Mouse (Mus musculus) lung, adult 2 months (tissue): ENCODE results near the gene Elmsan1.

Experiments used
- CTCF ChIP-seq: fragments of 200-500 bp; IDR thresholded peaks from 2 replicates; pipeline ENCODE4 v1.5.1; 2011; ENCODE audit warnings: mild to moderate bottlenecking, low read length, control low read depth; ENCODE audit not compliant: insufficient read depth
- POLR2A ChIP-seq: fragments of 200-500 bp; IDR thresholded peaks from 2 replicates; pipeline ENCODE4 v1.6.1; 2011; ENCODE audit warnings: low read depth, mild to moderate bottlenecking, control low read depth, low read length, borderline replicate concordance; ENCODE audit errors: extremely low read depth

GRCm38 (mm10) chr12:84249217-84249616, 30.5 kb upstream of the Elmsan1 start:
- TF ChIP-seq POLR2A (no peak), CTCF (peak; percentile 90)
